Mouse (Mus musculus): ENCODE results near the gene Igfbp1.

Igfbp1 gene

DNA sequence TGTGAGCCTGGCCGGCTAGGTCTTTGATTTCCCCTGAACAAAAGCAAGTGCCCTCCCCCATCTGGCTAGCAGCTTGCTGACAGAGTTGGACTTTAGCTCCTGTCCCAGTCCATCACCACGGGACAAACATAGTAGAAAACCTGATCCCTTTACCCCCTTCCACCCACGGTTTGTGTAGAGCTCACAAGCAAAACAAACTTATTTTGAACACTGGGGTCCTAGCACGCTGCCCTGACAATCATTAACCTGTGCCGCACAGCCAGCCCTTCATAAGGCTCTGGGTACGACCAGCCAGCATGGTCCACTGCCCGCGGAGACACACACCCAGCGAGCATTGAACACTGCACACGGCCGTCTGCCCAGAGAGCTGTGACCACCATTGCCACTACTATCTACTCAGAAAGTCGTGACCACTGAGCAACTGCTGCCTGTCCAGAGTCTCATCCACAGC, at the start of gene Igfbp1:
Igfbp1 (plus strand) TSS at position 292 of the 451 bp plus-strand sequence.
- DNase-seq: no peak

DNA sequence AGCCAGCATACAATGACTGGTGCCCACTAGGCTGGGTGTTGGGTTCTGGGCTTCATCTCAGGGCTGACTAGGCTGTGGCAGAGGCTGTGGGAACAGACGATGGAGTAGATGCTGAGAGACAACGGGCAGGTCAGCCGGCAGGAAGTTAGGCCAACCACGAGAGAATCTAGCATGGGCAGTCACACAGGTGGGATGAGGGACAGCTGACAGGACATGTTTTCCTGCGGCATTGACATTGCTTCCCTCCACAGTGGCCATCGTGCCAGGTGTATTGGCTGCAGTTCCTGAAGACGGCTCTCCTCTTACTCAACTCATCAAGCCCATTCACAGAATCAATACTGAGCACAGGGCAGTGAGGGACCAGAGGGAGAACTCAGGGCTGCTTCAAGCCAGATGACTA, 49.6 kb upstream of the Igfbp1 start:
- no peak for DNase-seq

DNA sequence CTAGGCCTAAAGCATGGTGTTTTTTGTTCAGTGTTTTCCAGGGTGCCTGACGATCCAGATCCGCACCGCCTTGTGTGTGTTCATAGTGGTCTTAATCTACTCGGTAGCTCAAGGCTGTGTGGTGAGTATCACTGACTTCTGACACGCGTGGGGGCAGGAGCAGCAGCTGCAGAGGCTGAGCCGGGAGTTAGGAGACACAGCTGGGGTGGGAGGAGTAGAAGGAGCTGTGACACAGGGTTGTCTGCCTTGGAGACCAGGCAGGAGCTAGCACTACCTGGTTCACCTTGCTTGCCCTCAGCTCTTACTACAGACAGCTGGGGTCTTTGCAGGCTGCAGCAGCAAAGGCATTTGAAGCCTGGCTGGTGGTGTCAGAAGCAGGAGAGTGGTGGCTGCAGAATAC, 48.1 kb upstream of the Igfbp1 start:
- peak; percentile 67 for DNase-seq

- DNase-seq: no peak
These were observed 47.1 kb upstream of the Igfbp1 start for GRCm38 (mm10) chr11:7150511-7150910.

DNA sequence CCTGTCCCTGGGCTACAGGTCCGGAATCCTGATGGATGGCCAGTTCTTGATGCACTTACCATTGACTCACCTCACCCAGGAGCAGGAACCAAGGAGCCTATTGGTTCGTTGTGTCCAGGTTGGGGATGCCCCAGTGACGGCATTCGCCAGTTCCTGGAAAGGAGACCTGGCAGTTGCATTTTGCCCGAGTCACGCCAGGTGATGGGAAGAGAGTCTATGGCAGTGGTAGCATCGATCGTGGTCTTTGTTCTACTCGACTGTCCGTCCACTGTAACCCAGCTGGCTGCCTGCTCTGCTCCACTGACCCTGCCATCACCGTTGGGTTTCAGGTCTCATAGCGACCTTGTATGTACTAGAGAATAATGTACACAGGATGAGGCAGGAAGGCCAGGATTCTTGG, 45.2 kb upstream of the Igfbp1 start:
- DNase-seq: no peak

DNA sequence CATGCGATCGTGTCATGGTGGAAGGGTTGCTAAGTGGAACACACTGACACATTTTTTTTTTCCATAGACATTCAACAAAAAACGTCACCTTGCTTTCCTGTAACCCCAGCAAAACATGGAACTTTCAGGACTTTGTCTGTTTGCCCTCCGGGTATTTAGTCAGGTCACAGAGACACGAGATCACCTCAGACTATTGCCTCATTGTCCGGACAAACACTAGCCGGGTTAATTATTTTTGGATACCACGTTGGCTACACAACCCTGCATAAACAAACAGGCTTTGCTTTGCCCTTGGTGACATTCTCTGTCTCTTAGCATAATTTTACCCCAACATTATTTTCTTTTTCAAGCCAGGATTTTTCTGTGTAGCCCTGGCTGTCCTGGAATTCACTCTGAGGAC, 44.5 kb upstream of the Igfbp1 start:
- DNase-seq: no peak

GRCm38 (mm10) chr11:7156427-7156826, 41.2 kb upstream of the Igfbp1 start:
- no peak for DNase-seq

DNA sequence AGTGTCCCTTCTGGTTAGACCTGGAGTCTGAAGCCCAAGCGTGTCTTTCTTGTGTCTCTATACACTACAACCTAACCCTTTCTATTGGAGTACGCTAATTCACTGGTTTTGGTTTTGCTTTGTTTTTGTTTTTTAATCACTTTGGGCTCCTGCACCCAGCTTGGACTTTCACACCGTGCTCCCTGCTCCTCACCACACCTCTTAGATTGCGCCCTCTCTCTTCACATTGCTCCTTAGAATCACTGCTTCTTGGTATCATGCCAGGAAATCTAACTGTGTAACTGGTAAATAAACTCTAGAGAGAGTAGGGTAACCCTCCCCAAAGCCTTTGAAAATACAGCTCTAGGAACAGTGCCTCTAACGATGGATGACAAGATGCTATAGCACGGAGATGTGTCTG, 39.4 kb upstream of the Igfbp1 start:
- DNase-seq: no peak

- DNase-seq: no peak
These were observed 37.4 kb upstream of the Igfbp1 start for GRCm38 (mm10) chr11:7160146-7160545.

GRCm38 (mm10) chr11:7160637-7161101, 36.9 kb upstream of the Igfbp1 start:
- DNase-seq: peak; percentile 67

GRCm38 (mm10) chr11:7161502-7162174, 35.9 kb upstream of the Igfbp1 start:
- peak; percentile 79 for DNase-seq

- DNase-seq: no peak
These were observed 33.2 kb upstream of the Igfbp1 start for GRCm38 (mm10) chr11:7164416-7164815.

DNA sequence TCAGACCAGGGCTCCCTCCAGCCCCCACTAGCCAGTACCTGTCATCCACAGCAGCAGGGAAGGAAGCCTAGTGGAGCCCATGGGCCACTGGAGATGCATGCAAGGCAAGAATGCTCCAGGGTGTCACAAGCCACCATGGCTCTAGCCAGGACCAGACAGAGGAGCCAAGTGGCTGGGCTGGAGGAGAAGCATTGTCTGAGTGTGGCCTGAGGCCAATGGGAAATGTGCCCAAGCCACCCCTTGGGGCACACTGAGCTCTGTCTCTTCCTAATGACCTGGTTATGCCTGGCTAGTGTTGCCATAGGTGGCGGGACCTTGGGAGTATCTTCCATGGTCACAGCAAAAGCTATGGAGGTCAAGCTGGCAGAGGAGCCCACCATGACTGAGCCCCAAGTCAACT, 27.9 kb upstream of the Igfbp1 start:
- no peak for DNase-seq

- DNase-seq: no peak
These were observed 23.9 kb upstream of the Igfbp1 start for GRCm38 (mm10) chr11:7173664-7174063.

DNA sequence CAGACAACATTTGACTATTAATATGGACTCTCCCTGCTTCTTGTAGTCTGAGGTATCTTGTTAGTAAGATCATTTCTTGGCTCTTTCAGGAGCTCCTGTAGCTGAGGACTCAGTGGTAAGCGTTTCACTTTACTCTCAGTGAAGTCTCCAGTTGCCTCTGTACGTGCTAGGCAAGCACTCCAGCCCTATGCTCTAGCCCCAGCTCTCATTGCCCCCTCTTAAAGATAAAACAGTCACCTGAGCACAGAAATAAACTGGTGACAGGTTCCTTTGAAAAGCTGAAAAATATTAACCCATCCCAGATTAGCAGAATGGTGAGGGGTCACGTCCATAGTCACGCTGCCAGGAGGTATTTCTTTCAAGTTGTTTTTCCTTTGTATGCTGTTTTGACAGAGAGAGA, 18.9 kb upstream of the Igfbp1 start:
- no peak for DNase-seq

DNA sequence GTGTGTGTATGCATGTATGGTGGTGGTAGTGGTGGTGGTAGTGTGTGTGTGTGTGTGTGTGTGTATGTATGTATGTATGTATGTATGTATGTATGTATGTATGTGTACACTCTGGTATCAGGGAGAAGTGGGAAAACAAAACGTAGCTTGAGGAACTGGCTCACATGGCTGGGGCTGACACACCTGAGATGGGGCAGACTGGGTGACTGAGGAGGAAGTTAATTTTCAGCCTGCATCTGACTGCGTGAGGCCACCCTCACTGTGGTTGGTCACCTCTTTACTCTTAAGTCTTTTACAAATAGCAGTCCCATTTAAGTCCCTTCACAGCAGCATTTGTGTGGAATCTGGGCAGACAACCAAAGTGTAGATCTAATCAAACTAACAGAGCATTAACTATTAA, 18.3 kb upstream of the Igfbp1 start:
- no peak for DNase-seq

- DNase-seq: no peak
These were observed 15.1 kb upstream of the Igfbp1 start for GRCm38 (mm10) chr11:7182409-7183042.

GRCm38 (mm10) chr11:7184420-7184819, 13.2 kb upstream of the Igfbp1 start:
- no peak for DNase-seq

DNA sequence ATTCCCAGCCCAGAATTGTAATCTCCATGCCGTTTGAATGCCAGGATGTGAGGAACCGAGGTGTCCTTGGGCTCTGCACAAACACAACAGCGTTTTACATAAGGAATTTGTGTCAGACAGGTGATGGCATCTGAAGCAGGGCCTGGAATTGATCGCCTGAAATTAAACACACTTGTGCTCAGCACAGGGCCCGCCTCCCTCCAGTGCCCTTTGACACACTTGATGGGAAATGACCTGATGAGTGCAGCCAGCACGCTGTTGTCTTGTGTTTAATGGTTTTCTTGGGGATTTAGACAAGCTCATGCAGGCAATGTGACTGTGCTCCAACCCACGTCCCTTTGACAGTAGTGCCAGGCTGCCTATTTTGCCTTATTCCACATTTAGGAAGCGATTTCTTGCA, 10.1 kb upstream of the Igfbp1 start:
- DNase-seq: no peak

GRCm38 (mm10) chr11:7188469-7188868, 9.1 kb upstream of the Igfbp1 start, which contains the start of gene Gm11985:
Gm11985 (minus strand) TSS chr11:7188569.
- DNase-seq: no peak

- DNase-seq: no peak
These were observed 4.9 kb upstream of the Igfbp1 start for GRCm38 (mm10) chr11:7192710-7193109.

DNA sequence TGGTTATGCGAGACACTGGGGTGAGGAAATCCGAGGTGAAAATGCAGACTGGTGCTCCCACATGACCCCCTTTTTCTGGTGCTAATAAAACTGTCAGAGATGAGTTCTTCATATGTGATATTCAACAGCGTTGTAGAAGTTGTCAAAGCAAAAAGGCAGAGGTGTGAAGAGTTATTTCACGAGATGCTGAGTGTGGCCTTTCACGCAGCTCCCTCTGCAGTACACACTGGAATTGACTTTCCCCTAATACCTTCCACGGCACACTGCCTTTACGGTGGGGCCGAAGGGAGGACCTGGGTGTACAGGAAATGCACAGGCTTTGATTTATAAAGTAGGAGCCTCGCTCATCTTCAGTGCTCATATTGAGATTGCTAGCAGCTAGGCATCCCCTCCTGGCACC, 4.4 kb upstream of the Igfbp1 start:
- DNase-seq: no peak

- DNase-seq: no peak
These were observed 2.9 kb upstream of the Igfbp1 start for GRCm38 (mm10) chr11:7194432-7195311.

- no peak for DNase-seq
These were observed 2.3 kb upstream of the Igfbp1 start for GRCm38 (mm10) chr11:7195312-7195685.

All from thymus, postnatal 14 days (tissue).